ENCODE assay signal across 8 mouse cellular contexts in the genomic region with DNA sequence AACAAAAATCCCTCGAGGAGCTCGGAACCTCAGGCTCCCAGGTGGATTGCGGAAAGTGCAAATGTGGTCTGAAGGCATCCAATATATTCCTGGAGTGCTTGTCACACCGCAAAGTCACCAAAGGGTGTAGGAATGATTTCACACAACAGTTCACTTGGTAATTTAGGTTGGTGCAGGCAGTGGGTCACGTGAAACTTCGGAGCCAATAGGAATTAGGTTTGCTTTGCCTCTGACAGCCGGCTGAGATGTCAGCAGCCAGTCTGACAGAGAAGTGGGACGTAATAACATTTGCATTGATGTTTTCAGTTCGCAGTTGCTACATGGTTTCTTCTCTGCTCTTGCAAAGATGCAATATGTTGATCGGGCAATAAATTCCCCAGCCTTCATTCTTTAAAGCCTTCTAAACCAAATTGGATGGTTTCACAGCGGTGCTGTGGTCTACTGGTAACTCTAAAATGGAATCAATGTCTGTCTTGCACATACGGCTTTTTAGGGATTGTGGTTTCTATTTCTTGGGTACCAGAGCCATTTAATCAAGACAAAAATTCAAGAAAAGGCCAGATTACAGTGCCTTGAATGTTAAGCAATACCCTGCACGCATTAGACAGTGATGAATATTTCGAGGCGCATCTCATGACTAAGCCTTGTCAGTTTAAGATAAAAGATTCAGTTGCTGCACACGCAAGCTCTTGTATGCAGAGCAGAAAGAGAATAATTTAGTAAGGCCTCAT.
A peak's percentile ranks its signal among the peaks of the same experiment; 100 is the strongest.
DNase-seq lines count a peak whose midpoint lies in the region; ATAC-seq lines count a peak whose summit lies in the region.

No protein-coding gene starts in this region.

- no peak for DNase-seq in heart, adult 9 months (ENCODE audit: low spot score in 2 of 2)
- DNase-seq in thymus, postnatal 14 days: peak; percentile 18
- no peak for DNase-seq in thymus, adult 18-20 months
- no peak for DNase-seq in lung, postnatal 10 days

- no peak overlapping the region for H3K27ac ChIP-seq in heart, embryonic 11.5 days (ENCODE audit: low read depth, low read length)
- H3K27ac ChIP-seq in kidney, embryonic 16.5 days (ENCODE audit: low read length): no peak overlapping the region
- no peak overlapping the region for H3K27ac ChIP-seq in intestine, embryonic 15.5 days

- H3K36me3 ChIP-seq in heart, embryonic 11.5 days (ENCODE audit: control insufficient read depth, insufficient read depth, low read length): no peaks in the 10 kb centered on the region
- no peaks in the 10 kb centered on the region for H3K36me3 ChIP-seq in kidney, embryonic 16.5 days (ENCODE audit: insufficient read depth, low read length)
- no peaks in the 10 kb centered on the region for H3K36me3 ChIP-seq in intestine, embryonic 15.5 days

- no peaks in the 10 kb centered on the region for H3K4me1 ChIP-seq in heart, embryonic 11.5 days (ENCODE audit: control insufficient read depth, insufficient read depth, low read length)
- H3K4me1 ChIP-seq in kidney, embryonic 16.5 days (ENCODE audit: insufficient read depth, low read length): no peaks in the 10 kb centered on the region; the same call in 1 of the 2 replicates
- H3K4me1 ChIP-seq in intestine, embryonic 15.5 days (replicated peaks): no peaks in the 10 kb centered on the region

- H3K27me3 ChIP-seq in heart, embryonic 11.5 days (ENCODE audit: control insufficient read depth, insufficient read depth, low read length): no peaks in the 10 kb centered on the region
- H3K27me3 ChIP-seq in kidney, embryonic 16.5 days (ENCODE audit: insufficient read depth, low read length): no peaks in the 10 kb centered on the region
- H3K27me3 ChIP-seq in intestine, embryonic 15.5 days (replicated peaks): no peaks in the 10 kb centered on the region

- H3K9ac ChIP-seq in heart, embryonic 11.5 days (ENCODE audit: low read depth, low read length): no peak overlapping the region
- H3K9ac ChIP-seq in kidney, embryonic 16.5 days (replicated peaks; ENCODE audit: low read length): no peak overlapping the region
- no peak overlapping the region for H3K9ac ChIP-seq in intestine, embryonic 15.5 days

- no peaks in the 10 kb centered on the region for H3K9me3 ChIP-seq in heart, embryonic 11.5 days (replicated peaks; ENCODE audit: control insufficient read depth, low read length)
- peaks cover 4% of the 10 kb centered on the region; the same call in 1 of the 2 replicates for H3K9me3 ChIP-seq in kidney, embryonic 16.5 days (ENCODE audit: low read length)
- H3K9me3 ChIP-seq in intestine, embryonic 15.5 days: no peaks in the 10 kb centered on the region

- ATAC-seq in heart, embryonic 11.5 days (replicated peaks; ENCODE audit: insufficient number of reproducible peaks, low FRiP score, low TSS enrichment): no peak
- ATAC-seq in kidney, embryonic 16.5 days (ENCODE audit: low FRiP score, low TSS enrichment): no peak
- ATAC-seq in activated CD4-positive, CD25-positive, alpha-beta regulatory T cell, adult 4 months: no peak
- no peak for ATAC-seq in intestine, embryonic 15.5 days

- no peak overlapping the region for H3K4me3 ChIP-seq in heart, embryonic 11.5 days (ENCODE audit: low read depth, low read length)
- 0 out of 2 replicates have a peak overlapping the region, but pooled peaks have one; percentile 8 for H3K4me3 ChIP-seq in kidney, embryonic 16.5 days (ENCODE audit: low read length)
- no peak overlapping the region for H3K4me3 ChIP-seq in intestine, embryonic 15.5 days (replicated peaks)

- H3K4me2 ChIP-seq in heart, embryonic 11.5 days: peak overlapping the region; percentile 37; the same call in 1 of the 2 replicates
- peak overlapping the region; percentile 35 for H3K4me2 ChIP-seq in kidney, embryonic 16.5 days (replicated peaks; ENCODE audit: low read depth, low read length)
- H3K4me2 ChIP-seq in intestine, embryonic 15.5 days (replicated peaks): no peak overlapping the region

- WGBS in heart, embryonic 11.5 days (ENCODE audit: insufficient replicate concordance): 59% methylated on average over 16 of the region's 16 CpGs
- WGBS in kidney, embryonic 16.5 days: 56% methylated on average over 16 of the region's 16 CpGs
- WGBS in intestine, embryonic 15.5 days: 62% methylated on average over 16 of the region's 16 CpGs
